Mouse (Mus musculus): Measurements from ENCODE around the gene Tm4sf19.
A peak's percentile ranks its signal among the peaks of the same experiment; 100 is the strongest.
"Not testable (repeated sequence)": the region's sequence is repeated elsewhere in the genome, so short reads cannot be mapped to it uniquely, and the experiment has no call there.

The Tm4sf19 gene

GRCm38 (mm10) chr16:32430474-32431046 is 30.3 kb downstream of the Tm4sf19 start, which contains the start of gene Pcyt1a:
TSS of gene Pcyt1a (plus strand) at chr16:32430921.
- DNase-seq (ENCODE audit: low read depth, low spot score) = peak; percentile 88

DNA sequence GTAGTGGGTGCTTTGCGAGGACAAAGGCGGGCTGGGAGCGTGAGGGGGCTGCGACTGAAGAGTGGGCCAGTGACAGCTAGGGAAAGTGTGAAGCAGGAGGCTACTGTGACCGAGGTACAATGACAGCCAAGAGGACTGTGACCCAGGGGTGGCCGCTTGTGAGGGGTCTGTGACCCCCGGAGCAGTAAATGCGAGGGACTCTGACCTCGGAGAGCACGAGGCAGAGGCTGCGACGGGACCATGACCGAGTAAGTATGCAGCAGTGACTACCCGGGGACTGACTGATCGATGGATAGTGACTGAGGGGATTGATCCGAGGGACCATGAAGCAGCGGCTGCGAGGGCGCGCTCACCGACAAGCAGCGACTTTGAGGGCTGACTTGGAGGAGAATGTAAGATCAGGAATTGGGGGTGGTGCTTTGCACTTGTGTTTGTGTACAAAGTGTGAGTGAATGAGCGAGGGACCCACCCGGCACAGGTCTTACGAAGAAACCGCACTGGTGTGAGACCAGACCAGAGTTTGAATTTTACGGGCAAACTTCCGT is 30.8 kb downstream of the Tm4sf19 start:
- DNase-seq (ENCODE audit: low read depth, low spot score) = peak; percentile 50

GRCm38 (mm10) chr16:32431926-32432325 is 31.6 kb downstream of the Tm4sf19 start:
- DNase-seq (ENCODE audit: low read depth, low spot score) = no peak

GRCm38 (mm10) chr16:32433138-32433537 is 32.8 kb downstream of the Tm4sf19 start:
- no peak for DNase-seq (ENCODE audit: low read depth, low spot score)

- peak; percentile 39 for DNase-seq (ENCODE audit: low read depth, low spot score)
Observed at GRCm38 (mm10) chr16:32434066-32434465, 33.8 kb downstream of the Tm4sf19 start.

DNA sequence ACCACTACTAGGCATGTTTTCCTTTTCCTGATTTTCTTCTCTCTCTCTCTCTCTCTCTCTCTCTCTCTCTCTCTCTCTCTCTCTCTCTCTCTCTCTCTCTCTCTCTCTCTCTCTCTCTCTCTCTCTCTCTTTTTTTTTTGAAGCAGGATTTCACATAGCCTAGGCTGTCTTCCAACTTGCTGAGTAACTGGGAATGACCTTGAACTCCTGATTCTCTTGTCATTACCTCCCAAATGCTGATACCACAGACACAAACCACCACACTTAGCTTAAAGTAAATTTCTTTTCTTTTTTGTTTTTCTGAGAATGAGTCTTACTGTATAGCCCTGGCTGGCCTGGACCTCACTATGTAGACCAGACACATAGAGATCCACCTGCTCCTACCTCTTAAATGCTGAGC is 34.4 kb downstream of the Tm4sf19 start:
- no peak for DNase-seq (ENCODE audit: low read depth, low spot score)

DNA sequence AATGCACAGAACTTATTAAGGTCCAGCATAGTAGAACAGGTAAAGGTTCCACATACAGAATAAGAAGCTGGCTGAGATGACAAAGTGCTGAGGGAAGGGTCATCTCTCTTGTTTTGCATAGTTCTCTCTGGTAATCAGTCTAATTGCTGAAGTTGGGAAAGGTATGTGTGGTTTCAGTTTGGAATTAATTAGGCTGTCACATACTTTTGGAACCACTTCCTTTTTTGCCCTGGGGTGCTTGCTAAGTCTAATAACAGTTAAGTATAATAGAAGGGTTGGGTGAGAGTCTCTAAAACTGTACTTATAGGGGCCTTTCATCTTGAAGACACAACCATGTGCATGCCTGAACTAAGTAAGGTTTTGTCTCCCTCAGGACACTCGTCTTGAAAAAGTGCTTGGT is 36.4 kb downstream of the Tm4sf19 start:
- no peak for DNase-seq (ENCODE audit: low read depth, low spot score)

DNA sequence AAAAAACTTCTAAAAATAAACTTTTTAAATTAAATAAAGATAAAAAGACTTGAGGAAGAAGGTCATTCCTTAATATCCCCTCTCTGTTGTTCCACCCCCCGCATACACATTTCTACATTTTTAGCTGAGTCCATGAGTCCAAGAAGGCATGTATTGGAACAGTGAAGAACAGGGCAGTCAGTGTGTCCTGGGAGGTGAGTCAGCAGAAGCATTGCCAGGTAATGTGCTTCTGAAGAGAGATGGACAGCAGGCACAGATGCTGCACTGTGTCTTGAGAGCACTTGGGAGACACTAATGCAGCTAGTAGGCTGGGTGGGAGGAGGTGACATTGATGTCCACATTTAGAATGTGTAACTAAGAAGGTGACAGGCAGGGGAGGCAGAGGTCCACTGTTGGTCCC is 37.0 kb downstream of the Tm4sf19 start:
- DNase-seq (ENCODE audit: low read depth, low spot score) = no peak

DNA sequence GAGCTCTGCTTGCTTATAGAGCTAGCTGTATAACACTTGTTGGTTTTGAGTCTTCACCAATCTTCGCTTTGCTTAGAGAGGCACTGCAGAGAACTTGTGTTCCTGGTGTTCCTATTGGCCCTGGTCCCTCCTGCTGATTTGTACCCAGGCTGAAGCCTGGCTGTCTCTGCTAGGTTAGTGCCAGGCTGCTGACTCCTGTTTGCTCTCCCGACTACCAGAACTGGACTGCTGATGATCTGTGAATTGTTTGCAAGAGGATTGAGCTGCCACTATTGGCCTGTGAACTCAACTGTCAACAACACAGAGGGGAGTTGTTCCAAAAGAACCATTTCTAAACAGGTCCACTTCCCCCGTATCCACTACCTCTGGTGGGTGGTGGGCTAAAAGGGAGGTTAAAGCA is 41.1 kb downstream of the Tm4sf19 start:
- no peak for DNase-seq (ENCODE audit: low read depth, low spot score)

DNA sequence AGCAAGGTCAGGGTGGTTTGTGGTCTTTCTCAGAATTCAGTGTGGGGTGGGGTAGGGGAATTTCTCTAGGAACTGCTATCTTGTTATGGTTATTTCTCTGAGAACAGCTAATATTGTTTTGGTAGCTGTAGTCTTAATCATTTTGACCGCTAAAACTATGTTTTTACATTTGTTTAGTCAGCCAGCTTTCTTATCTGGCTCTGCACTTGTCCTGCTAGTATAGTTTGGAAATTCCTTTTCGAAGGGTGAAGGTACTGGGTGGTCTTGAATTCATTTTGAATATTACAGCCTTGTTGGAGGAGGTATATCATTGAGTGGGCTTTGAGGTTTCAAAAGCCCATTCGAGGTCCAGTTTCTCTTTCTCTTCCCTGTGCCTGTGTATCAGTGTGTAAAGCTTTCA is 44.3 kb downstream of the Tm4sf19 start:
- not testable (repeated sequence) for DNase-seq (ENCODE audit: low read depth, low spot score)

DNA sequence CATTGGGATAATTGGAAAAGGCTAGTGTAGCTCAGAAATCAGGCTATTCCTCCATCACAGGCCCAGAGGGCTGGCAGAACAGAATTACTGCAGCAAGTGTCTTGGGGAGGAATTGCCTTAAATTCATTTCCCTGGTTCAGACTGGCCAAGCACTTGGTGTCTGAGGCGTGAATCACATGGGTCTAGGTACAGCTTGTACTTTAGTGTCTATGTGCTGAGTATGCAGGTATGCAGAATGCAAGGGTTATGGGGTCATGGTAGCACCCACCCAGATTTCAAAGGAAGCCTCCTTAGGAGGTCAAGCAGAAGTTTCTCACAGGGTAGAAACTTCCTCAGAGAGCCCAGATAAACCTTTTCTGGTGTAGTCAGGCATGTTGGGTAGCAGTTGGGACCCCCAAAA is 45.3 kb downstream of the Tm4sf19 start:
- no peak for DNase-seq (ENCODE audit: low read depth, low spot score)

DNA sequence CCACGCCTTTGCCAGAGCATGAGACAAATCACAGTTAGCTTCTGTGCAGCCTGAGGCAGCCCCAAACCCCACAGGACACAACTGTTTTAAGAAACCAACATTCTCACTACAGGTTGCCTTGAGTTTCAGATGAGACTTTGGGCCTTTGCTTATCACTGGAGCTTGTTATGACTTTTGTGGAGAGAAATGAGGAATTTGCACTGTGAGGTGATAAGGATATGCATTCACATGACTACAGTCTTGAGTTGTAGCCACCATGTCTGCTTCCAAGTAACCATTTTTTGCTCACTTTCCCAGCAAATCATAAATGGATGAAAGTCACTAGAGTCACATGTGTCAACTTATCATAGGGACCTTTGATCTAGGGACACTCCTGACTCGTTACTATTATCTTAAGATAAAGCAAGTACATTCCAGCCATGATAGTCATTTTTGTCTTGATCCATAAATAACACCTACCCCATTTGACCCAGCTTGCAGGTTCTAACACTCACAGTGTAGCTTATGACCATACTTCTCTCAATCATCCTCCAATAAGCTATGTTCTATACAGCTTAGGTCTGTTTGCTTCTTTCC is 46.3 kb downstream of the Tm4sf19 start:
- no peak for DNase-seq (ENCODE audit: low read depth, low spot score)

DNA sequence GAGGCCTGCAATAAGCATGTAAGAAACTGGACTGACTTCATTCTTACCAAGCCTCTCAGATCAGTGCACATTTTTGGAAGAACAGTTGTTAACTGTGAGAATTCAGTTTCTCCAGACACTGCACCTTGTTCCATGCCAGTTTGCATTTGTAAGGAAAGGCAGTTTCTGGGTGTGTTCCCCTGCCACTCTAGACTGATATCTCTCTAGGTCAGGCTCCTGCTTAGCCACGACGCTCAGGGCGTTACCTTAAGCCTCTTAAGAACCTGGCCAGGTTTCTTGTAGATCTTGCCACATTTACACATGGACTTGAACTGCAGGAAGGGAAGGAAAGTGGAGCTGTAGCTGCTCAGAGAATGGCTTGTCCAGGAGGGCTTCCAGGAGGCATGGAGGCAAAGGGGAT is 49.4 kb downstream of the Tm4sf19 start:
- DNase-seq (ENCODE audit: low read depth, low spot score) = no peak

- DNase-seq (ENCODE audit: low read depth, low spot score) = no peak
Observed at GRCm38 (mm10) chr16:32450133-32450532, 49.8 kb downstream of the Tm4sf19 start.

- no peak for DNase-seq (ENCODE audit: low read depth, low spot score)
Observed at GRCm38 (mm10) chr16:32453102-32453501, 52.8 kb downstream of the Tm4sf19 start.

DNA sequence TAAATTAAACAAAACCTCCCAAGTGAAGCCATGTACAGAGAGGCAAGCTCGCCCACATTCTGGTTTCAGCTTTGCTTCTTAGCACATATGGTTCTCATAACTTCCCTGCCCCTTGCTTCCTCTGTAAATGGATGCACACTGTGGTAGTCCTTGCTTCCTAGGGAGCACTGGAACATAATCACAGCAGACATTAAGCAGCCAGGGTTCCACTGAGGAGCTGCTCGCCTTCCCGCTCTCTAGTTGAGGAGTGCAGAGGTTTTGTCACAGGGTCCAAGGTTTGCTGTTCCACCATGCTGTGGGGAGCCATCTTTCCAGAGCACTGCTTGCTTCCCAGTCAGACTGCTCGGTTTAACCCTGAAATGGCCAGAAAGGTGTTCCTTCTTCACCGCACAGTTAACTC is 54.3 kb downstream of the Tm4sf19 start:
- no peak for DNase-seq (ENCODE audit: low read depth, low spot score)

- DNase-seq (ENCODE audit: low read depth, low spot score) = no peak
Observed at GRCm38 (mm10) chr16:32456086-32456485, 55.8 kb downstream of the Tm4sf19 start.

GRCm38 (mm10) chr16:32456761-32457160 is 56.5 kb downstream of the Tm4sf19 start:
- DNase-seq (ENCODE audit: low read depth, low spot score) = no peak

Data from CD4-positive, CD25-positive, alpha-beta regulatory T cell, adult 2 months (primary cell).